Mouse (Mus musculus): ENCODE data around the gene Cc2d1a. TPM values are rescaled to one million over a fixed set of nuclear protein-coding genes. Genes with fewer than 3 reads are reported as not detected.

The Cc2d1a gene
- polyA plus RNA-seq, 1 experiment, result 28.8 TPM

GRCm38 (mm10) chr8:84144636-84145245 is 3.0 kb downstream of the Cc2d1a start:
- no peak for TF ChIP-seq POLR2A (IDR thresholded peaks at IDR 0.05; ENCODE audit: borderline replicate concordance, low read depth, low read length)
- no peak for TF ChIP-seq CTCF (IDR thresholded peaks at IDR 0.05; ENCODE audit: low read depth, low read length)
- Histone ChIP-seq H3K27ac (ENCODE audit: insufficient read depth, low read depth, low read length) (no peak overlapping the region), H3K4me1 (ENCODE audit: control insufficient read depth, insufficient read depth, low read length) (peaks cover 28% of the 10 kb centered on the region), H3K4me3 (ENCODE audit: insufficient read depth, low read length) (no peak overlapping the region)

DNA sequence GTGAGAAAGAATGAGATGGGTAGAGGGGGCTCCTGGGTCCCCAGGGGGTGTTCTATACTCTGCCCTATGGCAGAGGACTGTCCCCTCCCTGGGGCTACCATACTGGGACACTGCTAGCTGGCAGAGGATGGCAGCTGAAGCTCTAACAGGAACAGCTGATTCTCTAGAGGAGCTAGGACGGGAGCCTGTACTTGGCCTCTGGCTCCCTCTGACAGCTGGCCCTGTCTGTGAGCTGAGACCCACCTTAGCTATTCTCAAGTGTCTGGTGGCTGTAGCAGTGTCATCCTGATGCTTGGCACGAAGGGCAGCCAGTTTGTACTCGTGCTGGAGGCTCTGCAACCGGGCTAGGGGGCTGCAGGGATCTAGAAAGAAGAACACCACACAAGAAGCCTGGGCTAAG is 6.9 kb downstream of the Cc2d1a start:
- H3K27ac ChIP-seq (ENCODE audit: insufficient read depth, low read depth, low read length), result no peak overlapping the region
- TF ChIP-seq CTCF (IDR thresholded peaks at IDR 0.05; ENCODE audit: low read depth, low read length), result no peak
- no peak for TF ChIP-seq POLR2A (IDR thresholded peaks at IDR 0.05; ENCODE audit: borderline replicate concordance, low read depth, low read length)
- H3K4me3 ChIP-seq (ENCODE audit: insufficient read depth, low read length), result no peak overlapping the region
- peaks cover 13% of the 10 kb centered on the region for H3K4me1 ChIP-seq (ENCODE audit: control insufficient read depth, insufficient read depth, low read length)

- no peaks in the 10 kb centered on the region for H3K4me1 ChIP-seq (ENCODE audit: control insufficient read depth, insufficient read depth, low read length)
- no peak for TF ChIP-seq CTCF (IDR thresholded peaks at IDR 0.05; ENCODE audit: low read depth, low read length)
- no peak for TF ChIP-seq POLR2A (IDR thresholded peaks at IDR 0.05; ENCODE audit: borderline replicate concordance, low read depth, low read length)
- no peak overlapping the region for H3K4me3 ChIP-seq (ENCODE audit: insufficient read depth, low read length)
- H3K27ac ChIP-seq (ENCODE audit: insufficient read depth, low read depth, low read length), result no peak overlapping the region
These were observed 9.9 kb downstream of the Cc2d1a start for GRCm38 (mm10) chr8:84137848-84138247.

DNA sequence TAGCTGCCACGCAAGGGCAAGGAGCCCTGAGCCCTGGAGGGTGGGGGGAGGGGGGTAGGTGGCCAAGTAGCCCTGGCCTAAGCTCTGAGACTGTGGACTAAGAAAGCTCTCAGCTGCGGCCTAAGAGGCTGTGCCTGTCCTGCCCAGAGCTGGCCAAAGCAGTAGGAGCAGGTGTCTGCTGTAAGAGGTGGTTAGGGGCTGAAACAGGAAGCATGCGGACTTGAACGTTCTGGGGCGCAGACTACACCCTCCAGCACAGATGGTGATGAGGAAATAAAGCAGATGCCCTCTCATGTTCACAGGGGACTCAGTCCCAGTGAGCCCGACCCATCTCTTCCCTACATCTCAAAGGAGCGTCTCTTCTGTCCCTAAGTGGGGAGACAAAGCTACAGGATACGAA is 15.5 kb downstream of the Cc2d1a start:
- TF ChIP-seq POLR2A (IDR thresholded peaks at IDR 0.05; ENCODE audit: borderline replicate concordance, low read depth, low read length) (no peak), CTCF (IDR thresholded peaks at IDR 0.05; ENCODE audit: low read depth, low read length) (no peak)
- Histone ChIP-seq H3K4me1 (ENCODE audit: control insufficient read depth, insufficient read depth, low read length) (no peaks in the 10 kb centered on the region), H3K4me3 (ENCODE audit: insufficient read depth, low read length) (no peak overlapping the region), H3K27ac (ENCODE audit: insufficient read depth, low read depth, low read length) (no peak overlapping the region)

DNA sequence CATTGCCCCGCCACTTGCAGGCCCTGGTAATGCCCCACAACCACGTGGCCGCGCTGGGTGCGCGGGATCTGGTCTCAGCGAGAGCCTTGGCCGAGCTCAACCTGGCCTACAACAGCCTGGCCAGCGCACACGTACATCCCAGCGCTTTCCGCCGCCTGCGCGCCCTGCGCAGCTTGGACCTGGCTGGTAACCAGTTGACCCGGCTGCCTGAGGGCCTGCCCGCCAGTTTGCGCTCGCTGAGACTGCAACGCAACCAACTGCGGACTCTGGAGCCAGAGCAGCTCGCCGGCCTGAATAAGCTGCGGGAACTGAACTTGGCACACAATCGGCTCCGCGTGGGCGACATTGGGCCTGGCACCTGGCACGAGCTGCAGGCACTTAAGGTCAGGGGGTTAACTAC is 16.9 kb downstream of the Cc2d1a start:
- TF ChIP-seq POLR2A (IDR thresholded peaks at IDR 0.05; ENCODE audit: borderline replicate concordance, low read depth, low read length), result no peak
- TF ChIP-seq CTCF (IDR thresholded peaks at IDR 0.05; ENCODE audit: low read depth, low read length), result no peak
- no peaks in the 10 kb centered on the region for H3K4me1 ChIP-seq (ENCODE audit: control insufficient read depth, insufficient read depth, low read length)
- H3K27ac ChIP-seq (ENCODE audit: insufficient read depth, low read depth, low read length), result no peak overlapping the region
- H3K4me3 ChIP-seq (ENCODE audit: insufficient read depth, low read length), result no peak overlapping the region

DNA sequence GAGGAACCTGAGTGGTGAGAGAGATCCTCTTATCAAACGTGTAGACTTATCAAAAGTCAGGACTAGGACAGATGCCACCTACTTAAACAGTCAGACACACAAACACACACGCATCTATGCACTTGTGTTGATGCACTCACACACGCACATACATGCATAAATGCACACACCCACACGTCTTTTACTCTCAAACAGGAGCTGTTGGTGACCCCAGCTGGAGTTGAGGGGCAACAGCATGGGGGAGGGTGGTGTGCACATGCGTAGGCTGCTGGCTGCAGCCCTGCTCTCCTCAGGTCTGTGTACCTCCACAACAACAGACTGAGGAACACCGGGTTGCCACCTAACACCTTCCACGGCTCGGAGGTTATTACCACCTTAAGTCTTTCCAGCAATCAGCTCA is 19.5 kb downstream of the Cc2d1a start:
- no peak overlapping the region for H3K27ac ChIP-seq (ENCODE audit: insufficient read depth, low read depth, low read length)
- H3K4me1 ChIP-seq (ENCODE audit: control insufficient read depth, insufficient read depth, low read length), result no peaks in the 10 kb centered on the region
- no peak for TF ChIP-seq POLR2A (IDR thresholded peaks at IDR 0.05; ENCODE audit: borderline replicate concordance, low read depth, low read length)
- no peak for TF ChIP-seq CTCF (IDR thresholded peaks at IDR 0.05; ENCODE audit: low read depth, low read length)
- no peak overlapping the region for H3K4me3 ChIP-seq (ENCODE audit: insufficient read depth, low read length)

DNA sequence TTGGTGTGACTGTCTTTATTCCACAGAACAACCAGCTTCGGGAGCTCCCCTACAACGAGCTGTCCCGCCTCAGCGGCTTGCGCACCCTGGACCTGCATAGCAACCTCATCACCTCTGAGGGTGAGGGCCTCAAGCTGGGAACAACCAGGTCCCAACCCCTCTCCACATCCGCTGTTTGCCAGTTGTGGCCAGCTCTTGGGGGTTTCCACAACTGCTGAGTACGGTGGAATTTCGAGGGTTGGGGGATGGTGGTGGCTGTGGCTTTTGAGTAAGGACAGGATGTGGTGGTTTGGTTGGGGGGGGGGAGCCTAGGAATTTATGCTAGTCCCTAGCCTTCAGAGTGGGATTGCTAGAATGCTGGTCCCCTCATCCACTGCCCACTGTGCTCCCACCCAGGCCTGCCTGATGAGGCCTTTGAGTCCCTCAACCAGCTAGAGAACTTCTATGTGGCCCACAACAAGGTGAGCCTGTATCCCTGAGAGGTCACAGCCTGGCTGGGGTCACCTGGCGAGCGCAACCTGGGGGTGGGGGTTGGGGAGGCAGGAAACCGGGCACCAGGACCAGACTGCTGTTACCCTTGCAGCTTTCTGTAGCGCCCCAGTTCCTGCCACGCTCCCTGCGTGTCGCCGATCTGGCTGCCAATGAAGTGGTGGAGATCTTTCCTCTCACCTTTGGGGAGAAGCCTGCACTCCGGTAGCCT is 20.4 kb downstream of the Cc2d1a start:
- H3K27ac ChIP-seq (ENCODE audit: insufficient read depth, low read depth, low read length), result no peak overlapping the region
- no peak for TF ChIP-seq CTCF (IDR thresholded peaks at IDR 0.05; ENCODE audit: low read depth, low read length)

GRCm38 (mm10) chr8:84126742-84127141 is 21.0 kb downstream of the Cc2d1a start:
- Histone ChIP-seq H3K4me3 (ENCODE audit: insufficient read depth, low read length) (no peak overlapping the region), H3K4me1 (ENCODE audit: control insufficient read depth, insufficient read depth, low read length) (no peaks in the 10 kb centered on the region), H3K27ac (ENCODE audit: insufficient read depth, low read depth, low read length) (no peak overlapping the region)
- TF ChIP-seq CTCF (IDR thresholded peaks at IDR 0.05; ENCODE audit: low read depth, low read length) (no peak), POLR2A (IDR thresholded peaks at IDR 0.05; ENCODE audit: borderline replicate concordance, low read depth, low read length) (no peak)

More for the DNA sequence above, 20.4 kb downstream of the Cc2d1a start:
- H3K4me1 ChIP-seq (ENCODE audit: control insufficient read depth, insufficient read depth, low read length), result no peaks in the 10 kb centered on the region
- H3K4me3 ChIP-seq (ENCODE audit: insufficient read depth, low read length), result no peak overlapping the region

GRCm38 (mm10) chr8:84125656-84126055 is 22.1 kb downstream of the Cc2d1a start, which contains the start of gene Podnl1:
Gene Podnl1, plus strand, starts transcription at chr8:84125989.
- Histone ChIP-seq H3K27ac (ENCODE audit: insufficient read depth, low read depth, low read length) (no peak within 1 kb of the TSS), H3K4me1 (ENCODE audit: control insufficient read depth, insufficient read depth, low read length) (no peaks in the 10 kb centered on the region), H3K4me3 (ENCODE audit: insufficient read depth, low read length) (no peak within 1 kb of the TSS)
- TF ChIP-seq POLR2A (IDR thresholded peaks at IDR 0.05; ENCODE audit: borderline replicate concordance, low read depth, low read length) (no peak), CTCF (IDR thresholded peaks at IDR 0.05; ENCODE audit: low read depth, low read length) (no peak)

- H3K4me1 ChIP-seq (ENCODE audit: control insufficient read depth, insufficient read depth, low read length), result no peaks in the 10 kb centered on the region
- no peak overlapping the region for H3K27ac ChIP-seq (ENCODE audit: insufficient read depth, low read depth, low read length)
- no peak for TF ChIP-seq CTCF (IDR thresholded peaks at IDR 0.05; ENCODE audit: low read depth, low read length)
- TF ChIP-seq POLR2A (IDR thresholded peaks at IDR 0.05; ENCODE audit: borderline replicate concordance, low read depth, low read length), result no peak
- H3K4me3 ChIP-seq (ENCODE audit: insufficient read depth, low read length), result no peak overlapping the region
These were observed 25.6 kb downstream of the Cc2d1a start for GRCm38 (mm10) chr8:84122151-84122550.
